Mouse (Mus musculus) limb, embryonic 11.5 days (tissue): ENCODE results near the gene Fut8. TPM values are rescaled to one million over a fixed set of nuclear protein-coding genes. Genes with fewer than 3 reads are reported as not detected.

Source experiments
- ATAC-seq: fragments of 200-750 bp; cut with Nextera tagmentation; 2 replicates; pipeline ENCODE4 v1.8.0; 2017; ENCODE audit warnings: low read depth; ENCODE audit not compliant: insufficient number of reproducible peaks, low FRiP score, low TSS enrichment
- DNase-seq: peaks from one replicate; pipeline ENCODE4 v3.0.0-alpha.2; 2015; ENCODE audit warnings: low spot score
- H3K27ac ChIP-seq: fragments of 300-500 bp; sonication (generic); replicated peaks from 2 replicates; pipeline ENCODE4 v1.5.1; 2014; ENCODE audit warnings: low read depth, mild to moderate bottlenecking, low read length
- H3K27me3 ChIP-seq: fragments of 300-500 bp; sonication (generic); 2 replicates; pipeline ENCODE4 v1.6.1; 2014; ENCODE audit warnings: mild to moderate bottlenecking, low read length, mixed read lengths; ENCODE audit not compliant: control insufficient read depth, insufficient read depth
- H3K36me3 ChIP-seq: fragments of 300-500 bp; sonication (generic); 2 replicates; pipeline ENCODE4 v1.6.1; 2014; ENCODE audit warnings: mild to moderate bottlenecking, low read length, moderate library complexity, mixed read lengths; ENCODE audit not compliant: control insufficient read depth, insufficient read depth
- H3K4me1 ChIP-seq: fragments of 300-500 bp; sonication (generic); 2 replicates; pipeline ENCODE4 v1.6.1; 2014; ENCODE audit warnings: low read length, mixed read lengths; ENCODE audit not compliant: control insufficient read depth, insufficient read depth
- H3K4me2 ChIP-seq: fragments of 300-500 bp; sonication (generic); 2 replicates; pipeline ENCODE4 v1.6.1; 2014; ENCODE audit warnings: low read depth, mild to moderate bottlenecking, moderate library complexity; ENCODE audit not compliant: severe bottlenecking
- H3K4me3 ChIP-seq: fragments of 300-500 bp; sonication (generic); 2 replicates; pipeline ENCODE4 v1.5.1; 2014; ENCODE audit warnings: low read depth, low read length
- H3K9ac ChIP-seq: fragments of 300-500 bp; sonication (generic); 2 replicates; pipeline ENCODE4 v1.6.1; 2014; ENCODE audit warnings: mild to moderate bottlenecking, low read length
- H3K9me3 ChIP-seq: fragments of 300-500 bp; sonication (generic); 2 replicates; pipeline ENCODE4 v1.6.1; 2016; ENCODE audit warnings: low read length; ENCODE audit not compliant: control insufficient read depth
- WGBS: fragments of 180-500 bp; shearing (Covaris S2); extraction: QIAGEN DNeasy Blood & Tissue Kit; methylation state at CpG from one replicate; pipeline ENCODE4 v1.1.7; 2014; 5-methylcytosine and 5-hydroxymethylcytosine counted together
- polyA plus RNA-seq: library from polyadenylated mRNA; unstranded; fragments of >200 nt; fragmentation: Nextera tagmentation; extraction: Ambion mirVana; gene quantifications from 2 replicates; pipeline ENCODE4 v1.2.1, GENCODE M21; 2014

The Fut8 gene
- polyA plus RNA-seq, 1 experiment from 2014 or later: 22.9 TPM

GRCm38 (mm10) chr12:77501466-77502240 is 263.7 kb downstream of the Fut8 start:
- 72% methylated on average over 7 of the region's 7 CpGs for WGBS

GRCm38 (mm10) chr12:77502243-77502642 is 264.3 kb downstream of the Fut8 start:
- Histone ChIP-seq H3K27ac (no peak overlapping the region), H3K4me2 (no peak overlapping the region), H3K4me3 (no peak overlapping the region), H3K9me3 (no peaks in the 10 kb centered on the region), H3K27me3 (no peaks in the 10 kb centered on the region), H3K36me3 (no peaks in the 10 kb centered on the region), H3K9ac (no peak overlapping the region), H3K4me1 (no peaks in the 10 kb centered on the region)
- no peak for ATAC-seq
- no peak for DNase-seq
- WGBS: 89% methylated on average over 3 of the region's 3 CpGs

More at GRCm38 (mm10) chr12:77501466-77502240, 263.7 kb downstream of the Fut8 start:
- H3K9ac ChIP-seq: no peak overlapping the region
- no peak overlapping the region for H3K4me3 ChIP-seq
- no peaks in the 10 kb centered on the region for H3K4me1 ChIP-seq
- no peaks in the 10 kb centered on the region for H3K9me3 ChIP-seq
- H3K4me2 ChIP-seq: no peak overlapping the region
- no peaks in the 10 kb centered on the region for H3K27me3 ChIP-seq
- ATAC-seq (no peak), DNase-seq (no peak)
- no peaks in the 10 kb centered on the region for H3K36me3 ChIP-seq
- no peak overlapping the region for H3K27ac ChIP-seq

GRCm38 (mm10) chr12:77505431-77505830 is 267.5 kb downstream of the Fut8 start:
- H3K4me3 ChIP-seq: no peak overlapping the region
- no peaks in the 10 kb centered on the region for H3K27me3 ChIP-seq
- no peaks in the 10 kb centered on the region for H3K9me3 ChIP-seq
- no peak overlapping the region for H3K27ac ChIP-seq
- ATAC-seq (no peak), DNase-seq (no peak)
- WGBS: 97% methylated on average over 2 of the region's 2 CpGs
- H3K36me3 ChIP-seq: no peaks in the 10 kb centered on the region
- no peaks in the 10 kb centered on the region for H3K4me1 ChIP-seq
- no peak overlapping the region for H3K4me2 ChIP-seq
- H3K9ac ChIP-seq: no peak overlapping the region

GRCm38 (mm10) chr12:77507770-77508169 is 269.8 kb downstream of the Fut8 start:
- 93% methylated on average over 24 of the region's 24 CpGs for whole genome bisulfite sequencing
- Histone ChIP-seq H3K4me3 (no peak overlapping the region), H3K4me2 (no peak overlapping the region), H3K27ac (no peak overlapping the region), H3K9me3 (no peaks in the 10 kb centered on the region), H3K9ac (no peak overlapping the region), H3K4me1 (no peaks in the 10 kb centered on the region), H3K36me3 (no peaks in the 10 kb centered on the region), H3K27me3 (no peaks in the 10 kb centered on the region)
- DNase-seq (no peak), ATAC-seq (no peak)

GRCm38 (mm10) chr12:77510758-77511157 is 272.8 kb downstream of the Fut8 start:
- Histone ChIP-seq H3K4me2 (no peak overlapping the region), H3K36me3 (no peaks in the 10 kb centered on the region), H3K27me3 (no peaks in the 10 kb centered on the region), H3K9ac (no peak overlapping the region), H3K27ac (no peak overlapping the region), H3K9me3 (no peaks in the 10 kb centered on the region), H3K4me3 (no peak overlapping the region), H3K4me1 (no peaks in the 10 kb centered on the region)
- 91% methylated on average over 7 of the region's 7 CpGs for WGBS
- no peak for ATAC-seq
- DNase-seq: no peak

- no peaks in the 10 kb centered on the region for H3K36me3 ChIP-seq
- ATAC-seq (no peak), DNase-seq (no peak)
- no peaks in the 10 kb centered on the region for H3K27me3 ChIP-seq
- no peak overlapping the region for H3K4me3 ChIP-seq
- no peak overlapping the region for H3K27ac ChIP-seq
- H3K4me2 ChIP-seq: no peak overlapping the region
- no peak overlapping the region for H3K9ac ChIP-seq
- no peaks in the 10 kb centered on the region for H3K4me1 ChIP-seq
- 86% methylated on average over 9 of the region's 9 CpGs for WGBS
- no peaks in the 10 kb centered on the region for H3K9me3 ChIP-seq
These were observed 273.3 kb downstream of the Fut8 start for GRCm38 (mm10) chr12:77511206-77511605.

- no peaks in the 10 kb centered on the region for H3K9me3 ChIP-seq
- WGBS: 88% methylated on average over 3 of the region's 3 CpGs
- DNase-seq: no peak
- H3K9ac ChIP-seq: no peak overlapping the region
- H3K4me3 ChIP-seq: no peak overlapping the region
- H3K27ac ChIP-seq: no peak overlapping the region
- no peaks in the 10 kb centered on the region for H3K4me1 ChIP-seq
- no peak for ATAC-seq
- no peak overlapping the region for H3K4me2 ChIP-seq
- no peaks in the 10 kb centered on the region for H3K27me3 ChIP-seq
- H3K36me3 ChIP-seq: no peaks in the 10 kb centered on the region
These were observed 273.7 kb downstream of the Fut8 start for GRCm38 (mm10) chr12:77511631-77512030.

- no peak for DNase-seq
- no peaks in the 10 kb centered on the region for H3K9me3 ChIP-seq
- 66% methylated on average over 6 of the region's 6 CpGs for WGBS
- H3K27ac ChIP-seq: no peak overlapping the region
- no peak overlapping the region for H3K4me2 ChIP-seq
- H3K9ac ChIP-seq: no peak overlapping the region
- H3K4me3 ChIP-seq: no peak overlapping the region
- no peaks in the 10 kb centered on the region for H3K4me1 ChIP-seq
- no peak for ATAC-seq
- no peaks in the 10 kb centered on the region for H3K27me3 ChIP-seq
- no peaks in the 10 kb centered on the region for H3K36me3 ChIP-seq
These were observed 278.9 kb downstream of the Fut8 start for GRCm38 (mm10) chr12:77516805-77517204.

GRCm38 (mm10) chr12:77517691-77518090 is 279.8 kb downstream of the Fut8 start:
- H3K4me1 ChIP-seq: no peaks in the 10 kb centered on the region
- no peaks in the 10 kb centered on the region for H3K36me3 ChIP-seq
- H3K27me3 ChIP-seq: no peaks in the 10 kb centered on the region
- ATAC-seq (no peak), DNase-seq (peak; percentile 25)
- no peak overlapping the region for H3K4me2 ChIP-seq
- no peak overlapping the region; the same call in 1 of the 2 replicates for H3K27ac ChIP-seq
- H3K4me3 ChIP-seq: no peak overlapping the region
- WGBS: 71% methylated on average over 12 of the region's 12 CpGs
- H3K9ac ChIP-seq: no peak overlapping the region
- H3K9me3 ChIP-seq: no peaks in the 10 kb centered on the region
